Mouse (Mus musculus) liver, adult 2 months (tissue): ENCODE data around the gene Zfp422.

Experiments
- CTCF ChIP-seq: fragments of 200-500 bp; IDR thresholded peaks from 2 replicates; pipeline ENCODE4 v1.5.1; 2011; ENCODE audit warnings: low read depth, low read length, control low read depth
- POLR2A ChIP-seq: fragments of 200-500 bp; IDR thresholded peaks from 2 replicates; pipeline ENCODE4 v1.6.1; 2011; ENCODE audit warnings: low read length, control low read depth; ENCODE audit not compliant: insufficient read depth; ENCODE audit errors: extremely low read depth

- peak; percentile 96 for TF ChIP-seq POLR2A
- TF ChIP-seq CTCF: no peak
These were observed 21.6 kb upstream of the Zfp422 start, which contains the start of gene Depp1 for GRCm38 (mm10) chr6:116650406-116650805.
